Mouse (Mus musculus) heart, adult 2 months (tissue): Measurements from ENCODE around the gene Primpol.

ENCODE experiments used
- CTCF ChIP-seq: fragments of 200-600 bp; IDR thresholded peaks from 2 replicates; pipeline ENCODE4 v1.8.1; 2022; ENCODE audit warnings: antibody characterized with exemption, mild to moderate bottlenecking, moderate library complexity
- EP300 ChIP-seq: fragments of 200-500 bp; IDR thresholded peaks from 2 replicates; pipeline ENCODE4 v1.6.1; 2011; ENCODE audit warnings: low read depth, low read length, control low read depth; ENCODE audit not compliant: insufficient read depth
- POLR2A ChIP-seq: fragments of 200-500 bp; IDR thresholded peaks from 2 replicates; pipeline ENCODE4 v1.6.1; 2011; ENCODE audit warnings: mild to moderate bottlenecking, low read depth, low read length, control low read depth; ENCODE audit not compliant: insufficient read depth

GRCm38 (mm10) chr8:46615936-46616335 lies 1.1 kb downstream of the Primpol start:
- TF ChIP-seq CTCF, result no peak
- no peak for TF ChIP-seq POLR2A
- no peak for TF ChIP-seq EP300
